Mouse (Mus musculus) myocyte (in vitro differentiated cells): Measurements from ENCODE around the gene Cep295.

Experiments
- CEBPB ChIP-seq: IDR thresholded peaks from 2 replicates; pipeline ENCODE4 v1.6.1; 2011; ENCODE audit warnings: mild to moderate bottlenecking, moderate library complexity; ENCODE audit not compliant: poor library complexity, insufficient read depth, severe bottlenecking
- E2F4 ChIP-seq: IDR thresholded peaks from one replicate; pipeline ENCODE4 v1.6.1; 2011; ENCODE audit warnings: mild to moderate bottlenecking, control low read depth, moderate library complexity; ENCODE audit not compliant: insufficient read depth
- MAX ChIP-seq: IDR thresholded peaks from one replicate; pipeline ENCODE4 v1.6.1; 2011; ENCODE audit warnings: low read depth, mild to moderate bottlenecking, control low read depth
- MYOD1 ChIP-seq, 3 experiments: IDR thresholded peaks; one replicate each; pipeline ENCODE4 v1.6.1; 2011; ENCODE audit warnings: control low read depth in 2 of 3, low read depth in 2 of 3, mild to moderate bottlenecking in 2 of 3, moderate library complexity in 1 of 3; ENCODE audit not compliant: insufficient read length in 2 of 3, control insufficient read depth in 1 of 3
- MYOG ChIP-seq, 3 experiments: IDR thresholded peaks; one replicate each; pipeline ENCODE4 v1.6.1; 2011; ENCODE audit warnings: control low read depth in 2 of 3, low read depth in 2 of 3, mild to moderate bottlenecking in 2 of 3; ENCODE audit not compliant: insufficient read length in 2 of 3, control insufficient read depth in 1 of 3, insufficient read depth in 1 of 3
- POLR2A ChIP-seq: IDR thresholded peaks from one replicate; pipeline ENCODE4 v1.6.1; 2011; ENCODE audit warnings: low read depth, mild to moderate bottlenecking, control low read depth, moderate library complexity; ENCODE audit not compliant: insufficient read length
- POLR2AphosphoS2 ChIP-seq: IDR thresholded peaks from one replicate; pipeline ENCODE4 v1.6.1; 2011; ENCODE audit warnings: low read depth, control low read depth; ENCODE audit not compliant: insufficient read length
- TCF12 ChIP-seq: IDR thresholded peaks from one replicate; pipeline ENCODE4 v1.6.1; 2011; ENCODE audit warnings: mild to moderate bottlenecking, control low read depth; ENCODE audit not compliant: poor library complexity, insufficient read depth, severe bottlenecking
- TCF3 ChIP-seq: IDR thresholded peaks from one replicate; pipeline ENCODE4 v1.6.1; 2011; ENCODE audit warnings: low read depth, control low read depth; ENCODE audit not compliant: insufficient read length
- USF1 ChIP-seq: IDR thresholded peaks from one replicate; pipeline ENCODE4 v1.6.1; 2011; ENCODE audit warnings: low read depth, mild to moderate bottlenecking, control low read depth, moderate library complexity

DNA sequence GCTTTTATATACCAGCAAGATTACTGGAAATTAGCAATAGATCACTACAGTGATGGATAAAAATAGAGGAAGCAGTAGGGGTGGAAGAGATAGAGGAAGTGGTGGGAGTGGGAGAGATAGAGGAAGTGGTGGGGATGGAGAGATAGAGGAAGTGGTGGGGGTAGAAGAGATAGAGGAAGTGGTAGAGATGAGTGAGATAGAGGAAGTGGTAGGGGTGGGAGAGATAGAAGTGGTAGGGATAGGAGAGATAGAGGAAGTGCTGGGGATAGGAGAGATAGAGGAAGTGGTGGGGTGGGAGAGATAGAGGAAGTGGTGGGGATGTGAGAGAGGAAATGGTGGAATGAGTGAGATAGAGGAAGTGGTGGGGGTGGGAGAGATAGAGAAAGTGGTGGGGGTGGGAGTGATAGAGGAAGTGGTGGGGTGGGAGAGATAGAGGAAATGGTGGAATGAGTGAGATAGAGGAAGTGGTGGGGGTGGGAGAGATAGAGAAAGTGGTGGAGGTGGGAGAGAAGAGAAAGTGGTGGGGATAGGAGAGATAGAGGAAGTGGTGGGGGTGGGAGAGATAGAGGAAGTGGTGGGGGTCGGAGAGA, 37.9 kb upstream of the Cep295 start:
- TF ChIP-seq POLR2A (no peak), USF1 (no peak), MYOG (IDR thresholded peaks at IDR 0.05; ENCODE audit: control insufficient read depth in 1 of 3, insufficient read depth in 1 of 3, insufficient read length in 2 of 3, low read depth in 2 of 3) (no peak), CEBPB (no peak), MAX (no peak), TCF3 (no peak), E2F4 (no peak), TCF12 (no peak), MYOD1 (IDR thresholded peaks at IDR 0.05; ENCODE audit: control insufficient read depth in 1 of 3, insufficient read length in 2 of 3, low read depth in 2 of 3) (no peak), POLR2AphosphoS2 (no peak)
